ENCODE assay signal across 7 mouse cellular contexts in the genomic region with DNA sequence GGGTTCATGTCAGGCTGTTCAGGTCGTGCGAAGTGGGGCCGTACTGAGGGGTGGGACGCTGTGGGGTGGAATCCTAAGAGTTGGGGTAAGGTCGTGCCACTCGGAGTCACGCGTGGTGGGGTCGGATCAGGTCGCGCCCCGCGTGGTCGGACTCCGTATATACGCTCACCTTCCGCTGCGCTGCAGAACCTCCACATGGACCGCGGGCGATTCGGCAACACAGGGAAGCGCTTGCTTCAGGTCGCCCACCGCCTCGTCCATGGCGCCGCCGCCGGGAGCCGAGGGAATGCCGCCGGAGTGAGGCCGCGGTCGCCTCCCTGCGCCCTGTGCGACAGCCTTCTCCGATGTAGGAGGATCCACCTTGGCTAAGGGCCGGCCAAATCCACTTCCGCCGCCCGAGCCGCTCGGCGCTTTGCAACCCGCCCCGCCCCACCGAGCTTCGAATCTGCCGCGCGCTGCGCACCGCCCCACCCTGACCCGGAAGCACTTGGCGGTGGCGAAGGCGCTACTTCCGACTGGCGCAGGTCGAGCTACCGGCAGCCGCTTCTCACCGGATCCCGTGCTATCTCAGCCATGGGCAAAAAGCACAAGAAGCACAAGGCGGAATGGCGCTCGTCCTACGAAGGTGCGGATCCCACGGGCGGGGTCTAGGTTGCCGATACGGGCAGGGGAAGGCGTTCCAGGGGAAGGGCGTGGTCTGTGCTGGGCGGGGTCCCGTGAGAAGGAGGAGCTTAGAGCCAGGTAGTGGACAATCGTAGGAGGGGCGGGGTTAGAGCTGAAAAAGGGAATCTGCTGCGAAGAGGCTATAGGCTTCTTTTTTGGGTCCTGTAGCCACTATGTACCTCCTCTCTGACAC. TPM values are rescaled to one million over a fixed set of nuclear protein-coding genes. Genes with fewer than 3 reads are reported as not detected.
DNase-seq lines count a peak whose midpoint lies in the region; ATAC-seq lines count a peak whose summit lies in the region.

A gene (minus strand): TSS at position 464 of the 856 bp plus-strand sequence.
A gene (plus strand): TSS at position 491 of the 856 bp plus-strand sequence.

- H3K27me3 ChIP-seq in intestine, embryonic 16.5 days (replicated peaks; ENCODE audit: control insufficient read depth, insufficient read depth, low read length), result no peaks in the 10 kb centered on the region
- H3K27me3 ChIP-seq in midbrain, embryonic 11.5 days (ENCODE audit: control insufficient read depth, insufficient read depth, low read length), result no peaks in the 10 kb centered on the region

- peak; percentile 98 for ATAC-seq in intestine, embryonic 16.5 days
- ATAC-seq in midbrain, embryonic 11.5 days (ENCODE audit: low FRiP score), result peak; percentile 97

- peak within 1 kb of the TSS; percentile 82 for H3K9ac ChIP-seq in intestine, embryonic 16.5 days (ENCODE audit: low read depth, low read length)
- H3K9ac ChIP-seq in midbrain, embryonic 11.5 days (ENCODE audit: low read length), result peak within 1 kb of the TSS; percentile 85

- DNase-seq in adrenal gland, adult 8-10 months, result peak; percentile 82
- DNase-seq in embryo, embryonic 9.5 days (ENCODE audit: extremely low spot score), result peak; percentile 95
- DNase-seq in gastrocnemius, postnatal 4 days (ENCODE audit: low spot score in 2 of 2), result peak; percentile 87 to 96
- DNase-seq in left cerebral cortex, postnatal 36 days (ENCODE audit: low spot score in 2 of 2), result peak; percentile 91
- peak; percentile 99 for DNase-seq in midbrain, embryonic 11.5 days (ENCODE audit: low spot score, missing footprints)
- DNase-seq in skeletal muscle tissue, adult 2 months (ENCODE audit: low read depth, low spot score), result peak; percentile 74

- intact Hi-C loops in left cerebral cortex, postnatal 36 days (cut with DNase I), result no loop called here

- no peaks in the 10 kb centered on the region for H3K9me3 ChIP-seq in intestine, embryonic 16.5 days (ENCODE audit: control insufficient read depth, low read length)
- no peaks in the 10 kb centered on the region for H3K9me3 ChIP-seq in midbrain, embryonic 11.5 days (ENCODE audit: control insufficient read depth, low read length)

- peaks cover 12% of the 10 kb centered on the region for H3K4me1 ChIP-seq in intestine, embryonic 16.5 days (ENCODE audit: control insufficient read depth, insufficient read depth, low read length)
- H3K4me1 ChIP-seq in midbrain, embryonic 11.5 days (ENCODE audit: control insufficient read depth, insufficient read depth, low read length), result peaks cover 9% of the 10 kb centered on the region; the same call in 1 of the 2 replicates

- peaks cover under 1% of the 10 kb centered on the region for H3K36me3 ChIP-seq in intestine, embryonic 16.5 days (ENCODE audit: control insufficient read depth, insufficient read depth, low read length)
- H3K36me3 ChIP-seq in midbrain, embryonic 11.5 days (ENCODE audit: control insufficient read depth, insufficient read depth, low read length), result peaks cover 12% of the 10 kb centered on the region

- peak within 1 kb of the TSS; percentile 85 for H3K4me3 ChIP-seq in intestine, embryonic 16.5 days (ENCODE audit: low read length)
- H3K4me3 ChIP-seq in midbrain, embryonic 11.5 days (ENCODE audit: low read depth, low read length), result peak within 1 kb of the TSS; percentile 84

- H3K4me2 ChIP-seq in intestine, embryonic 16.5 days (ENCODE audit: low read depth, low read length), result peak within 1 kb of the TSS; percentile 81
- peak within 1 kb of the TSS; percentile 82 for H3K4me2 ChIP-seq in midbrain, embryonic 11.5 days

- under 1% methylated on average over 82 of the region's 82 CpGs for WGBS in intestine, embryonic 16.5 days
- under 1% methylated on average over 75 of the region's 82 CpGs for WGBS in midbrain, embryonic 11.5 days

- peak within 1 kb of the TSS; percentile 90 for H3K27ac ChIP-seq in intestine, embryonic 16.5 days (ENCODE audit: low read length)
- peak within 1 kb of the TSS; percentile 42 for H3K27ac ChIP-seq in midbrain, embryonic 11.5 days (ENCODE audit: low read depth, low read length)

RNA-seq across cellular contexts. Expression of the first gene that starts in this region (rescaled TPM):
- 1 to 10 TPM in 3 of 4 experiments, under 1 TPM in 1; 0.87 to 1.6 (median 1.2) TPM for total RNA-seq in adrenal gland, adult 8-10 months (2022)
- 1 to 10 TPM; 5.1 to 7.4 TPM for total RNA-seq in gastrocnemius, postnatal 4 days (2021)
- 26.2 and 32.2 TPM in 2 replicates for polyA plus RNA-seq in intestine, embryonic 16.5 days (2015; fragmentation: Nextera tagmentation; extraction: Ambion mirVana)
- total RNA-seq in left cerebral cortex, postnatal 36 days (2021), result 1 to 10 TPM; 1.3 to 1.4 TPM
- 53.4 and 57.1 TPM in 2 replicates for polyA plus RNA-seq in midbrain, embryonic 11.5 days (2014; fragmentation: Nextera tagmentation; extraction: Ambion mirVana)

RNA-seq across cellular contexts. Expression of the second gene that starts in this region (rescaled TPM):
- total RNA-seq in adrenal gland, adult 8-10 months (2022), result 10 to 100 TPM; 29.7 to 53.5 (median 41.0) TPM
- total RNA-seq in gastrocnemius, postnatal 4 days (2021), result 10 to 100 TPM; 25.8 to 29.1 TPM
- polyA plus RNA-seq in intestine, embryonic 16.5 days (2015; fragmentation: Nextera tagmentation; extraction: Ambion mirVana), result 35.7 and 37.4 TPM in 2 replicates
- total RNA-seq in left cerebral cortex, postnatal 36 days (2021), result 10 to 100 TPM; 71.1 to 83.8 TPM
- 76.7 and 84.8 TPM in 2 replicates for polyA plus RNA-seq in midbrain, embryonic 11.5 days (2014; fragmentation: Nextera tagmentation; extraction: Ambion mirVana)

Comparison
In these comparisons a context has a peak if more than half of its experiments do, and no peak if none do; other contexts are left out.
1. Peak in every context shown above with its lines: DNase-seq, ATAC-seq, H3K4me3 ChIP-seq and H3K27ac ChIP-seq.